Mouse (Mus musculus) kidney, postnatal 0 days (tissue): ENCODE measurements around the gene A1cf. TPM values are rescaled to one million over a fixed set of nuclear protein-coding genes. Genes with fewer than 3 reads are reported as not detected.

Experiments
- ATAC-seq: fragments of 200-750 bp; cut with Nextera tagmentation; replicated peaks from 2 replicates; pipeline ENCODE4 v1.8.0; 2017; ENCODE audit warnings: low read depth, moderate number of reproducible peaks, moderate TSS enrichment, moderate library complexity; ENCODE audit not compliant: low FRiP score
- DNase-seq: peaks from one replicate; pipeline ENCODE4 v3.0.0-alpha.2; 2016; ENCODE audit warnings: low spot score
- H3K27ac ChIP-seq: fragments of 300-500 bp; sonication (generic); 2 replicates; pipeline ENCODE4 v1.5.1; 2014; ENCODE audit warnings: mild to moderate bottlenecking
- H3K27me3 ChIP-seq: fragments of 300-500 bp; sonication (generic); 2 replicates; pipeline ENCODE4 v1.6.1; 2014; ENCODE audit warnings: low read length, mixed read lengths; ENCODE audit not compliant: insufficient read depth
- H3K36me3 ChIP-seq: fragments of 300-500 bp; sonication (generic); 2 replicates; pipeline ENCODE4 v1.6.1; 2014; ENCODE audit warnings: low read length, mixed read lengths; ENCODE audit not compliant: insufficient read depth
- H3K4me1 ChIP-seq: fragments of 300-500 bp; sonication (generic); replicated peaks from 2 replicates; pipeline ENCODE4 v1.6.1; 2014; ENCODE audit warnings: antibody characterized with exemption, low read length, mixed read lengths; ENCODE audit not compliant: insufficient read depth
- H3K4me2 ChIP-seq: fragments of 300-500 bp; sonication (generic); 2 replicates; pipeline ENCODE4 v1.6.1; 2014; ENCODE audit warnings: mild to moderate bottlenecking, low read length, moderate library complexity, mixed read lengths
- H3K4me3 ChIP-seq: fragments of 300-500 bp; sonication (generic); replicated peaks from 2 replicates; pipeline ENCODE4 v1.5.1; 2014; ENCODE audit warnings: low read depth, low read length
- H3K9ac ChIP-seq: fragments of 300-500 bp; sonication (generic); 2 replicates; pipeline ENCODE4 v1.6.1; 2014; ENCODE audit warnings: low read depth, low read length
- H3K9me3 ChIP-seq: fragments of 300-500 bp; sonication (generic); replicated peaks from 2 replicates; pipeline ENCODE4 v1.6.1; 2016; ENCODE audit warnings: low read length, inconsistent platforms, mixed read lengths
- CTCF ChIP-seq: IDR thresholded peaks from 2 replicates; pipeline ENCODE4 v1.5.1; 2016; ENCODE audit warnings: antibody characterized with exemption, low read depth, mild to moderate bottlenecking, moderate library complexity
- WGBS: fragments of 180-500 bp; shearing (Covaris S2); extraction: QIAGEN DNeasy Blood & Tissue Kit; methylation state at CpG from one replicate; pipeline ENCODE4 v1.1.7; 2014; 5-methylcytosine and 5-hydroxymethylcytosine counted together
- polyA plus RNA-seq: library from polyadenylated mRNA; unstranded; fragments of >200 nt; fragmentation: Nextera tagmentation; extraction: Ambion mirVana; gene quantifications from 2 replicates; pipeline ENCODE4 v1.2.1, GENCODE M21; 2015

A1cf gene
- polyA plus RNA-seq, 1 experiment from 2014 or later = 2.0 TPM

DNA sequence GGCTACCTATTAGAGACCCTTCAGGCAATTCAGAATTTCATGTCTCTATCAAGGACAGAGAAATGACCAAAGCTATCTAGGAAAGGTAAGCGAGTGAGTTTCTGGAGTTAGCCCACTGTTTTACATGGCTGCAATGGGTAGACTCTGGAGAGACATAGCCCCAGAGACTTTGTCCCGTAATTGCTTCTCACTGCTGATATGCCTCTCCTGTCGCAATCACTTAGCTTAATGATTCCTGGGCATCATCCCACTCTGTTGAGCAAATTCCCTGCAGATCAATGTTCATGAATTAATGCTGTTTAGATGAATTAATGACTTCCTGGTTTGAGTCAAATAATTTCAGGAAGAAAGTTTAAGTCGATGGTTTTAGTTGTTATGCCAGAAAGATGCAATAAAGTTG is 86.1 kb downstream of the A1cf start:
- Histone ChIP-seq H3K27me3 (no peaks in the 10 kb centered on the region), H3K36me3 (no peaks in the 10 kb centered on the region), H3K4me1 (no peaks in the 10 kb centered on the region), H3K4me3 (no peak overlapping the region), H3K9ac (no peak overlapping the region), H3K27ac (no peak overlapping the region), H3K9me3 (no peaks in the 10 kb centered on the region), H3K4me2 (no peak overlapping the region)
- DNase-seq (no peak), ATAC-seq (no peak)
- WGBS = 89% methylated on average over 4 of the region's 4 CpGs
- no peak for TF ChIP-seq CTCF

DNA sequence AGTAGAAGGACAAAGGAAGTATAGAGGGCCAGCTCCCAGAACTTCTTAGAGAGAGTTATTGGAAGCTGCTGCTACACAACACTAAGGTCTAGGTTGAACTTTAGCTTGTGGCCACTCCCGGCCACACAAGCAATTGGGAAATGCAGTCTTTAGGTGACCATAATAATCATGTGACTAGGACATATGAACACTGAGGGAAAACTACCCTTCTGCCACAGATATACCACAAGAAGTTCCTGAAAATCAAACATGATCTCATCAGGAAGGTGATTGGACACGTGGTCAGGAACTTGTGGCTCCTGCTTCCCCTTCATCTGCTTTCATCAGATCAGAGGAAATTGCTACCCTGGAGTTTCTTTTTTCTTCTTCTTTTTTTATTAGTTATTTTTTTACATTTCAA is 87.8 kb downstream of the A1cf start:
- TF ChIP-seq CTCF = no peak
- no peak overlapping the region for H3K4me2 ChIP-seq
- WGBS = 77% methylated on average over 2 of the region's 2 CpGs
- no peak overlapping the region for H3K4me3 ChIP-seq
- no peaks in the 10 kb centered on the region for H3K27me3 ChIP-seq
- H3K9ac ChIP-seq = no peak overlapping the region
- ATAC-seq (no peak), DNase-seq (no peak)
- no peaks in the 10 kb centered on the region for H3K4me1 ChIP-seq
- no peaks in the 10 kb centered on the region for H3K9me3 ChIP-seq
- no peak overlapping the region for H3K27ac ChIP-seq
- no peaks in the 10 kb centered on the region for H3K36me3 ChIP-seq

DNA sequence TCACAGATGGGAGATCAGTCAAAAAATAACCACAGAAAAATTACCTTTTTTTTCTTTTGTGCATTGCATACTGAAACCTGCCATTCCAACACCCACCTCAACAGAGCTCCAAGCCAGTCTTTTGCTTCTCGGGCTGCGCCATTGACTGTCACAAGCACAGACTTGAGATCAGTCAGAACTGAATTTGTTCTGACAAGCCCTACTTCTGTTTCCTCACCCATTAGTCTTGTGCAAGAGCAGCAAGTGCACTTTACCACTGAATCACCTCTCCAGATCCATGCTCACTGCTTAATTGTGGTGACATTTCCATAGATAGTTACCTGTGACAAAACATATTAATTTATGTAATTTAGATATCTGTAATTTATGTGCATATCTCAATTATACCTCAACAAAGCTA is 91.9 kb downstream of the A1cf start:
- Histone ChIP-seq H3K4me2 (no peak overlapping the region), H3K27ac (no peak overlapping the region), H3K4me1 (no peaks in the 10 kb centered on the region), H3K27me3 (no peaks in the 10 kb centered on the region), H3K9me3 (no peaks in the 10 kb centered on the region), H3K36me3 (no peaks in the 10 kb centered on the region), H3K4me3 (no peak overlapping the region), H3K9ac (no peak overlapping the region)
- TF ChIP-seq CTCF = no peak
- 94% methylated on average over 2 of the region's 2 CpGs for WGBS
- ATAC-seq = no peak
- no peak for DNase-seq

DNA sequence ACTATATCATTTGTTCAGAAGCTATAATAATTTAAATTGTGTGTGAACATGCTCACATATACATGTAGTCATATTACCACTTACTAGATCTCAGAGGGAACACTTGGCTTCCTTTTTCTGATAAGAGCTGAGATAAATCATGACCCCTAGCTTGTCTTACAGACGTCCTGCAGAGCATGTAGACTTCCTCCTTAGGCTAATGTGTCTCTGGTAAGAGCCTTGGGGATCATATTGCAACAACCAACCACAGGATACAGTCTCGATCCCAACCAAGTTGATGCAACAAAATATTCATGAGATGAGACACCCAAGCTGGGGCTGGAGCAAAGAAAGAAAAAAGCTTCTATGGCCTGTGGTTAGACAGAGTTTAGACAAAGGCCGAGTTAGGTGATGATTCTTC is 94.6 kb downstream of the A1cf start:
- no peak for ATAC-seq
- Histone ChIP-seq H3K4me1 (no peaks in the 10 kb centered on the region), H3K9me3 (no peaks in the 10 kb centered on the region), H3K4me3 (no peak overlapping the region), H3K9ac (no peak overlapping the region), H3K4me2 (no peak overlapping the region), H3K27me3 (no peaks in the 10 kb centered on the region), H3K36me3 (no peaks in the 10 kb centered on the region), H3K27ac (no peak overlapping the region)
- no peak for TF ChIP-seq CTCF
- DNase-seq = peak; percentile 11
- WGBS = 31% methylated on average over 3 of the region's 3 CpGs

DNA sequence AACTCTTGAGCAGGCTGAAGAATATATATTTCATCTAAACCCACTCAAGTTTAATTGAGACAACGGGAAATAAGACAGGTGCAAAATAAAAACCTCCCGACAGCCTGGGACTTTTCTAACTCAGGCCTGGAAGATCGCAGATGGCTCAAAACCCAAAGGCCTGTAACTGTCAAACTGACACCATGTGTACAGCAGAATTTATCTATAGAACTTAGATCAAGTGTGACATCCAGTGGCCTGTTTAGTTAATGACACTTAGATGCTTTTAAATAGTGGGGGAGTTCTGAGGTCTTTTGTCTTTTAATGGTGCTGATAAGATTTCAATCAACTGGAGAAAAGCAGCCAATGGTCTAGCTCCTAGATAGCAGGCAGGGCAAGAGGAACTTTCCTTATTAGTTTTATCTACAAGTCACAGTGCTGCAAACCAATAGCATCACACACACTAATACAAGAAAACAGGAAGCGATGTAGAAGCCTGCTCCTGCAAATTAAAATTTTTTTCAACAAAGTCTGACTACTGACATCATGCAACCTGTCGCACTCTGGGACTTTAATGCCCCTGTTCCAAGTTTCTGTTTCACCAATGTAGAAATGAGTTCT is 99.5 kb downstream of the A1cf start:
- Histone ChIP-seq H3K27me3 (no peaks in the 10 kb centered on the region), H3K27ac (no peak overlapping the region), H3K9me3 (no peaks in the 10 kb centered on the region), H3K9ac (no peak overlapping the region), H3K4me1 (no peaks in the 10 kb centered on the region), H3K36me3 (no peaks in the 10 kb centered on the region), H3K4me3 (no peak overlapping the region), H3K4me2 (no peak overlapping the region)
- no peak for ATAC-seq
- DNase-seq = peak; percentile 65
- TF ChIP-seq CTCF = peak; percentile 64
- 58% methylated on average over 5 of the region's 5 CpGs for WGBS

DNA sequence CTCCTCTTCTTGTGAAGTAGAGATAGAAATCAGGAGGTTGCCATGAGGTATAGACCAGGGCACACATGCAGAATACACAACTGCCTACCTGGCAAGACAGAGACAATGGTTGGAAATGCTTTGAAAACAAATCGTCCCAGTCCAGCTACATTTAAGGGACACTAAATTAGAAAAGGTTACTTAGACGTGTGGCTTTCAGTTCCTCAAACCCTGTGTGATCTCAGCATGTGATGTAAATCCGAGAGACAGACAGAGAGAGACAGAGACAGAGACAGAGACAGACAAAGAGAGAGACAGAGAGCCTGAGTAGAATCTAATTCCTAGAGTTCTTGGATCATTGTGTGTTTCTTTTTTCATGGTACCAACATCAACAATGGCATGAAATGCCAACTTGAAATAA is 102.8 kb downstream of the A1cf start:
- no peak overlapping the region for H3K9ac ChIP-seq
- H3K4me3 ChIP-seq = no peak overlapping the region
- no peaks in the 10 kb centered on the region for H3K9me3 ChIP-seq
- no peak for DNase-seq
- H3K4me2 ChIP-seq = no peak overlapping the region
- no peak overlapping the region for H3K27ac ChIP-seq
- ATAC-seq = no peak
- 47% methylated on average over 3 of the region's 3 CpGs for WGBS
- no peaks in the 10 kb centered on the region for H3K4me1 ChIP-seq
- no peak for TF ChIP-seq CTCF
- no peaks in the 10 kb centered on the region for H3K27me3 ChIP-seq
- H3K36me3 ChIP-seq = no peaks in the 10 kb centered on the region

DNA sequence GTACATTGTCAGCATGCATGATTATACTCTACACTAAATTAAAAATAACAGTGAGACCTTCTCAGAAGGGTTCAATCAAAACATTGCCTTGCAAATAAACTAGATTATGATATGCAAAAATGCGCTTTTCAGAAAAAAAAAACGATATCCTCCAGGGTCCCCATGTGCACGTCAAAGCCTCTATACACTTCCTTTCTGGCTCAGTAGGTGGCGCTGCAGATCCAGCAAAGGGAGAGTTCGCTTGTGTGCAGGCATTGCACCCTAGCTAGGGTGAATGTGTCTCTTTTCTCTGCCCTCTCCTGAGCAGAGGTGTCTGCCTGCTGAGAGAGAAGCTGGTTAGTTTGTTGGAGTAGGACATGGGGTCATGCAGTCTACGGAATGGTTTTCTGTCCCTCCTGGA is 103.4 kb downstream of the A1cf start:
- TF ChIP-seq CTCF = peak; percentile 98
- Histone ChIP-seq H3K9me3 (no peaks in the 10 kb centered on the region), H3K4me3 (no peak overlapping the region), H3K4me1 (no peaks in the 10 kb centered on the region), H3K27me3 (no peaks in the 10 kb centered on the region), H3K4me2 (no peak overlapping the region), H3K9ac (no peak overlapping the region), H3K27ac (no peak overlapping the region), H3K36me3 (no peaks in the 10 kb centered on the region)
- WGBS = 10% methylated on average over 6 of the region's 6 CpGs
- ATAC-seq = peak; percentile 76
- peak; percentile 85 for DNase-seq
